Mouse (Mus musculus): ENCODE measurements at regions not wholly inside any gene's neighbourhood (a gene's known extent, or its start where the extent isn't known, plus 50 kb on each side); places are given as distances from the start of the nearest gene placed in this dataset.
A peak's percentile ranks its signal among the peaks of the same experiment; 100 is the strongest.
"Not testable (repeated sequence)": the region's sequence is repeated elsewhere in the genome, so short reads cannot be mapped to it uniquely, and the experiment has no call there.

GRCm38 (mm10) chr4:153806820-153807436, 150.1 kb upstream of the A430005L14Rik start:
- no peaks in the 10 kb centered on the region for H3K27me3 ChIP-seq (ENCODE audit: control insufficient read depth, insufficient read depth, low read length)
- H3K4me2 ChIP-seq (replicated peaks; ENCODE audit: low read depth): no peak overlapping the region
- ATAC-seq (ENCODE audit: low FRiP score, low TSS enrichment) (no peak), DNase-seq (ENCODE audit: low spot score) (no peak)
- no peaks in the 10 kb centered on the region for H3K9me3 ChIP-seq (ENCODE audit: control insufficient read depth, low read length)
- TF ChIP-seq EP300 (optimal IDR thresholded peaks at IDR 0.05): no peak
- peak; percentile 37 for TF ChIP-seq CTCF (IDR thresholded peaks at IDR 0.05; ENCODE audit: low read depth)
- H3K27ac ChIP-seq (replicated peaks): no peak overlapping the region
- H3K4me1 ChIP-seq (replicated peaks; ENCODE audit: control insufficient read depth, insufficient read depth): no peaks in the 10 kb centered on the region
- 33% methylated on average over 10 of the region's 10 CpGs for WGBS
- H3K9ac ChIP-seq (ENCODE audit: low read length): no peak overlapping the region
- no peak overlapping the region for H3K4me3 ChIP-seq (ENCODE audit: low read depth, low read length)
- no peaks in the 10 kb centered on the region for H3K36me3 ChIP-seq (ENCODE audit: control insufficient read depth, insufficient read depth, low read length)

- Histone ChIP-seq H3K9ac (ENCODE audit: low read length) (no peak overlapping the region), H3K4me3 (ENCODE audit: low read depth, low read length) (no peak overlapping the region), H3K27ac (replicated peaks) (no peak overlapping the region), H3K9me3 (ENCODE audit: control insufficient read depth, low read length) (no peaks in the 10 kb centered on the region), H3K36me3 (ENCODE audit: control insufficient read depth, insufficient read depth, low read length) (no peaks in the 10 kb centered on the region), H3K4me2 (replicated peaks; ENCODE audit: low read depth) (no peak overlapping the region), H3K4me1 (replicated peaks; ENCODE audit: control insufficient read depth, insufficient read depth) (no peaks in the 10 kb centered on the region), H3K27me3 (ENCODE audit: control insufficient read depth, insufficient read depth, low read length) (no peaks in the 10 kb centered on the region)
- no peak for ATAC-seq (ENCODE audit: low FRiP score, low TSS enrichment)
- TF ChIP-seq CTCF (IDR thresholded peaks at IDR 0.05; ENCODE audit: low read depth) (no peak), EP300 (optimal IDR thresholded peaks at IDR 0.05) (no peak)
- 88% methylated on average over 9 of the region's 9 CpGs for WGBS
- DNase-seq (ENCODE audit: low spot score): no peak
These were observed 144.2 kb upstream of the A430005L14Rik start for GRCm38 (mm10) chr4:153812866-153813265.

- no peaks in the 10 kb centered on the region for H3K36me3 ChIP-seq (ENCODE audit: control insufficient read depth, insufficient read depth, low read length)
- WGBS: 41% methylated on average over 9 of the region's 9 CpGs
These were observed 129.1 kb upstream of the A430005L14Rik start for GRCm38 (mm10) chr4:153827914-153828313.

GRCm38 (mm10) chr4:153829766-153830165, 127.3 kb upstream of the A430005L14Rik start:
- Histone ChIP-seq H3K9ac (ENCODE audit: low read length) (no peak overlapping the region), H3K36me3 (ENCODE audit: control insufficient read depth, insufficient read depth, low read length) (no peaks in the 10 kb centered on the region), H3K9me3 (ENCODE audit: control insufficient read depth, low read length) (no peaks in the 10 kb centered on the region), H3K27me3 (ENCODE audit: control insufficient read depth, insufficient read depth, low read length) (no peaks in the 10 kb centered on the region), H3K4me2 (replicated peaks; ENCODE audit: low read depth) (no peak overlapping the region), H3K4me3 (ENCODE audit: low read depth, low read length) (no peak overlapping the region), H3K27ac (replicated peaks) (no peak overlapping the region), H3K4me1 (replicated peaks; ENCODE audit: control insufficient read depth, insufficient read depth) (no peaks in the 10 kb centered on the region)
- no peak for DNase-seq (ENCODE audit: low spot score)
- 89% methylated on average over 9 of the region's 9 CpGs for WGBS
- no peak for ATAC-seq (ENCODE audit: low FRiP score, low TSS enrichment)
- TF ChIP-seq EP300 (optimal IDR thresholded peaks at IDR 0.05) (no peak), CTCF (IDR thresholded peaks at IDR 0.05; ENCODE audit: low read depth) (no peak)

More at GRCm38 (mm10) chr4:153827914-153828313, 129.1 kb upstream of the A430005L14Rik start:
- no peaks in the 10 kb centered on the region for H3K9me3 ChIP-seq (ENCODE audit: control insufficient read depth, low read length)
- no peak overlapping the region for H3K4me3 ChIP-seq (ENCODE audit: low read depth, low read length)
- no peak overlapping the region for H3K27ac ChIP-seq (replicated peaks)
- H3K4me1 ChIP-seq (replicated peaks; ENCODE audit: control insufficient read depth, insufficient read depth): no peaks in the 10 kb centered on the region
- DNase-seq (ENCODE audit: low spot score) (no peak), ATAC-seq (ENCODE audit: low FRiP score, low TSS enrichment) (no peak)
- no peak overlapping the region for H3K9ac ChIP-seq (ENCODE audit: low read length)
- H3K4me2 ChIP-seq (replicated peaks; ENCODE audit: low read depth): no peak overlapping the region
- TF ChIP-seq EP300 (optimal IDR thresholded peaks at IDR 0.05): no peak
- TF ChIP-seq CTCF (IDR thresholded peaks at IDR 0.05; ENCODE audit: low read depth): peak; percentile 43
- no peaks in the 10 kb centered on the region for H3K27me3 ChIP-seq (ENCODE audit: control insufficient read depth, insufficient read depth, low read length)

GRCm38 (mm10) chr4:153830491-153830890, 126.5 kb upstream of the A430005L14Rik start:
- no peaks in the 10 kb centered on the region for H3K4me1 ChIP-seq (replicated peaks; ENCODE audit: control insufficient read depth, insufficient read depth)
- ATAC-seq (ENCODE audit: low FRiP score, low TSS enrichment): no peak
- no peaks in the 10 kb centered on the region for H3K27me3 ChIP-seq (ENCODE audit: control insufficient read depth, insufficient read depth, low read length)
- H3K4me2 ChIP-seq (replicated peaks; ENCODE audit: low read depth): no peak overlapping the region
- DNase-seq (ENCODE audit: low spot score): no peak
- H3K27ac ChIP-seq (replicated peaks): no peak overlapping the region
- H3K9ac ChIP-seq (ENCODE audit: low read length): no peak overlapping the region
- WGBS: 86% methylated on average over 5 of the region's 5 CpGs
- H3K36me3 ChIP-seq (ENCODE audit: control insufficient read depth, insufficient read depth, low read length): no peaks in the 10 kb centered on the region
- no peak overlapping the region for H3K4me3 ChIP-seq (ENCODE audit: low read depth, low read length)
- H3K9me3 ChIP-seq (ENCODE audit: control insufficient read depth, low read length): no peaks in the 10 kb centered on the region
- TF ChIP-seq EP300 (optimal IDR thresholded peaks at IDR 0.05): no peak
- TF ChIP-seq CTCF (IDR thresholded peaks at IDR 0.05; ENCODE audit: low read depth): no peak

DNA sequence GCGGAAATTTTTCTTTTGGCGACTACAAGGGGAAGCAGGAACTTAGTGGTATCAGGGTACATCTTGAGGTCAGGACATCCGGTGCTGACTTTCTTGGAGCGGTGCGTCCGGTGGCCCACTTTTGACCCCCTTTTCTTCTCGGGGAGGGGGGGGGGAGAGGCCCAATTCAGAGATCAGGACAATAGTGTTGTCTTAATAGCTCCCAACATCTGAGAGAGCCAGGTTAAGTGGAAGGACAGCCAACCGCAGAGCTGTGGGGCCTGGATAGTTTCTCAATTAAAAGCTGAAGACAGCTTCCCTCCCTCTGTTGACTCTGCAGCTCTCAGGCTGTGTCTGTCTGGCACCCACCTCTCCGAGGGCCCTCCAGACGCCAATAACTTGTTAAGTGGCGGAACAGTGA, 125.8 kb upstream of the A430005L14Rik start:
- not testable (repeated sequence) for H3K9me3 ChIP-seq (ENCODE audit: control insufficient read depth, low read length); H3K27ac ChIP-seq (replicated peaks); H3K27me3 ChIP-seq (ENCODE audit: control insufficient read depth, insufficient read depth, low read length); H3K36me3 ChIP-seq (ENCODE audit: control insufficient read depth, insufficient read depth, low read length); ATAC-seq (ENCODE audit: low FRiP score, low TSS enrichment); DNase-seq (ENCODE audit: low spot score); H3K4me3 ChIP-seq (ENCODE audit: low read depth, low read length); H3K9ac ChIP-seq (ENCODE audit: low read length); H3K4me2 ChIP-seq (replicated peaks; ENCODE audit: low read depth); H3K4me1 ChIP-seq (replicated peaks; ENCODE audit: control insufficient read depth, insufficient read depth)
- 87% methylated on average over 10 of the region's 11 CpGs for WGBS
